Mouse (Mus musculus) midbrain, embryonic 16.5 days (tissue): Measurements from ENCODE around the gene Ccni. TPM values are rescaled to one million over a fixed set of nuclear protein-coding genes. Genes with fewer than 3 reads are reported as not detected.

ENCODE experiments used
- ATAC-seq: fragments of 200-750 bp; cut with Nextera tagmentation; 2 replicates; pipeline ENCODE4 v1.8.0; 2017; ENCODE audit warnings: moderate TSS enrichment
- H3K27ac ChIP-seq: fragments of 300-500 bp; sonication (generic); 2 replicates; pipeline ENCODE4 v1.5.1; 2014; ENCODE audit warnings: mild to moderate bottlenecking, low read length, mixed read lengths
- H3K27me3 ChIP-seq: fragments of 300-500 bp; sonication (generic); 2 replicates; pipeline ENCODE4 v1.6.1; 2014; ENCODE audit warnings: low read depth, low read length, mixed read lengths; ENCODE audit not compliant: control insufficient read depth, insufficient read depth
- H3K36me3 ChIP-seq: fragments of 300-500 bp; sonication (generic); 2 replicates; pipeline ENCODE4 v1.6.1; 2014; ENCODE audit warnings: mild to moderate bottlenecking, low read length, moderate library complexity, mixed read lengths; ENCODE audit not compliant: control insufficient read depth, insufficient read depth
- H3K4me1 ChIP-seq: fragments of 300-500 bp; sonication (generic); 2 replicates; pipeline ENCODE4 v1.6.1; 2014; ENCODE audit warnings: mild to moderate bottlenecking, low read length, mixed read lengths; ENCODE audit not compliant: control insufficient read depth, insufficient read depth
- H3K4me2 ChIP-seq: fragments of 300-500 bp; sonication (generic); 2 replicates; pipeline ENCODE4 v1.6.1; 2014; ENCODE audit warnings: mild to moderate bottlenecking, low read length, mixed read lengths
- H3K4me3 ChIP-seq: fragments of 300-500 bp; sonication (generic); 2 replicates; pipeline ENCODE4 v1.5.1; 2014; ENCODE audit warnings: low read depth, mild to moderate bottlenecking, low read length, moderate library complexity, mixed read lengths
- H3K9ac ChIP-seq: fragments of 300-500 bp; sonication (generic); 2 replicates; pipeline ENCODE4 v1.6.1; 2014; ENCODE audit warnings: low read depth, low read length, mixed read lengths
- H3K9me3 ChIP-seq: fragments of 300-500 bp; sonication (generic); replicated peaks from 2 replicates; pipeline ENCODE4 v1.6.1; 2014; ENCODE audit warnings: mild to moderate bottlenecking, low read length, mixed read lengths; ENCODE audit not compliant: control insufficient read depth, poor library complexity, severe bottlenecking
- WGBS: fragments of 180-500 bp; shearing (Covaris S2); extraction: QIAGEN DNeasy Blood & Tissue Kit; methylation state at CpG from one replicate; pipeline ENCODE4 v1.1.7; 2014; 5-methylcytosine and 5-hydroxymethylcytosine counted together
- polyA plus RNA-seq: library from polyadenylated mRNA; unstranded; fragments of >200 nt; fragmentation: Nextera tagmentation; extraction: Ambion mirVana; gene quantifications from 2 replicates; pipeline ENCODE4 v1.2.1, GENCODE M21; 2015

Ccni gene
- polyA plus RNA-seq = 135 and 140 TPM in 2 replicates

DNA sequence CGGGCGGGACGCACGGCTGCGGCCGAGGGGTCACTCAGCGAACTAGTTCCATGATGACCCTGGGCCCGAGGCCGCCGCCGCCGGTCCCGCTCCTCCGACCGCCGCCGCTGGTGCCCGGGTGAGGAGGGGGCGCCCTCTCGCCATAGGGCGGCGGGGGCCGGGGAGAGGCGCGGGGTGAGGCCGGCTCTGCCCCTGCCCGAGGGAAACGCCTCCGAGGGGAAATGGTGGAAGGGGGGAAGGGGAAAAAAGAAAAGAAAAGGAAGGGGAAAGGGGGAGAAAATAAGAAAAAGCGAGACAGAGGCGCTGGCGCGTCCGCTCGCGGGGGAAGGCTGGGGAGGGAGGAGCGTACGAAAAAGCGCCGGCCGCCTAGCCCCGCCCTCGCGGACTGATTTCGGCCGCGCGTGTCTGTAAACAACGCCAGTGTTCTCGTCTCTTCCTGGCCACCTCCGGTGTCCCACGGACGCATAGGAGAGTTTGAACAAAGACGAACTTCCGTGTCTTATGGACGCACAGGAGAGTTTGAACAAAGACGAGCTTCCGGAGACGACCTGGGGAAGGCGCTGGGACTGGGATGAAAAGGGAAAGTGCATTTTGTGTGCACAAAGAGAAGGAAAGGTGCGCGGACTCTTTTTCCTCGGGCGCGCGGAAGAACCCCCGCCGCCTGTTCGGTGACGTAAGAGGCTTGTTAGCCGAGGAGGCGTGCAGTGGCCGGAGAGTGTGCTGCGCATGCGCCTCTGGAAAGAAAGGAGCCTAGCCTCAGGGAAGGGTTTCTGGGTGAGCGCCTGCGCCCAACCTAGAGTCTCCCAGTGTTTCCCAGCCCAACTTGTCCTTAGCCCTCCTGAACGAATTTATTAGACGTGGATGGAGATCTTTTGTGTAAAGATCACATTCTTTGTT lies at the start of gene Ccni, which contains the start of gene 2010109A12Rik:
Ccni (minus strand) TSS at position 387 of the 897 bp plus-strand sequence.
2010109A12Rik (plus strand) TSS at position 410 of the 897 bp plus-strand sequence.
- Histone ChIP-seq H3K27me3 (no peaks in the 10 kb centered on the region), H3K4me1 (peaks cover 29% of the 10 kb centered on the region), H3K4me2 (peak within 1 kb of the TSS; percentile 87), H3K27ac (peak within 1 kb of the TSS; percentile 90), H3K4me3 (peak within 1 kb of the TSS; percentile 89), H3K9me3 (no peaks in the 10 kb centered on the region), H3K36me3 (no peaks in the 10 kb centered on the region), H3K9ac (peak within 1 kb of the TSS; percentile 93)
- peak; percentile 95 for ATAC-seq
- 0% methylated on average over 79 of the region's 79 CpGs for WGBS

DNA sequence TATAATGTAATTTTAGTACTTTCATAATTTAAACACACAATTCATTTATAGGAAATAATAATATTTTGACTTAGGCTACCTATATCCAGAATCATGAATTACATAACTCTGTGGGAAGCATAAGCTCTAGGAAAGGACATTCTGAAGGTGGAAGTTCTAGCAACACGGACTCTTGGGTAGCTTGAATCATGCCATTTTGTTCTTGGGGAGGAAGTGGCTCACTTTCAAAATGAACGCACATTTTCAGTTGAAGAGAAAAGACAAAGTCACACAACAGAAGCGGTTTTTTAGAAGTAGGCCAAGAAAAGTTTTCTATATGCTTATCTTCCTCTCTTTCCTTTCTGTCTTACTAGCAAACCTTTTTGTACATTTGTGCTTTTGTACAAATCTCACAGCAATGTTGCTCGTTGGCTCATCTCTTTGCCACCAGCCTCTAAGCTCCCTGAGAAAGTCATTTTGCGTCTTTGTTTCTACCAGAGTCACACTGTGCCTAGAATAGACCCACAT lies 49.5 kb upstream of the Ccni start:
- WGBS = 90% methylated on average over 5 of the region's 5 CpGs
- Histone ChIP-seq H3K9me3 (no peaks in the 10 kb centered on the region; the same call in 1 of the 2 replicates), H3K36me3 (no peaks in the 10 kb centered on the region), H3K4me2 (no peak overlapping the region), H3K27me3 (no peaks in the 10 kb centered on the region), H3K4me1 (no peaks in the 10 kb centered on the region), H3K4me3 (no peak overlapping the region), H3K9ac (no peak overlapping the region), H3K27ac (no peak overlapping the region)
- no peak for ATAC-seq

DNA sequence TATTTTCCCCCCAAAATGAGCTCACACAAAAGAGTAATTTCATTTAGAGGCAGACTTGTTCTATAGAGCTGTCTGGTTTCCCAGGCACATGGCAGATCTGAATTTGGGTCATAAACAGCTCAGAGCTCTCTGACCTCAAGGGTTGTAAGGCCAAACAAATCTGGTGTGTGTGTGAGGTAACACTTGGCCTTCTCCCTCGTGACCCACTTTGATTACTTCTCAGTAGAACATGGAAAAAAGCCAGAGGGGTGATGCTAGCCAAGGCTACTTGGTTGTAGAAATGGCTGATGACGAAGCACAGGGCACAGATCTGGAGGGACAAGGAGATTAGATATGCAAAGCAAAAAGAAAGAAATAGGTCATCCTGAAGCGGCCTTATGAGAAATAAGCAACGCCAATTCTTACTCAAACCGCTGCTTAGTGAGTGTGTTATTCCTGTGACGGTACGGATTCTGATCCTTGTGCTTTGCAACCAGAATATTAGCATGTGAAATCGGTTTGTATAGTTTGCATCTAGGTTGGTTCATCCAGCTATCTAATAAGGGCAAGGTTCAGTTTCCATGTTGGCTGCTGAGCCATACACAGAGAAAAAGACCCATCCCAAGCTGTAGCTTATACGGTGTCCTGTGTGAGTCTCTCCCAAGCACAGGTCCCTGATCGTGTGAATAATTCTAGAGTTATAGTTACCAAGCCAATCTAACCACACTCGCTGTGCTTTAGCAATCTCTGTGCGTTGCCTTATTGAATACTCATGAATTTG lies 44.9 kb upstream of the Ccni start:
- H3K27ac ChIP-seq = no peak overlapping the region
- no peaks in the 10 kb centered on the region for H3K4me1 ChIP-seq
- no peak overlapping the region for H3K4me2 ChIP-seq
- no peaks in the 10 kb centered on the region for H3K27me3 ChIP-seq
- ATAC-seq = no peak
- H3K4me3 ChIP-seq = no peak overlapping the region
- H3K9ac ChIP-seq = no peak overlapping the region
- 89% methylated on average over 12 of the region's 12 CpGs for WGBS
- H3K9me3 ChIP-seq = no peaks in the 10 kb centered on the region; the same call in 1 of the 2 replicates
- H3K36me3 ChIP-seq = no peaks in the 10 kb centered on the region

DNA sequence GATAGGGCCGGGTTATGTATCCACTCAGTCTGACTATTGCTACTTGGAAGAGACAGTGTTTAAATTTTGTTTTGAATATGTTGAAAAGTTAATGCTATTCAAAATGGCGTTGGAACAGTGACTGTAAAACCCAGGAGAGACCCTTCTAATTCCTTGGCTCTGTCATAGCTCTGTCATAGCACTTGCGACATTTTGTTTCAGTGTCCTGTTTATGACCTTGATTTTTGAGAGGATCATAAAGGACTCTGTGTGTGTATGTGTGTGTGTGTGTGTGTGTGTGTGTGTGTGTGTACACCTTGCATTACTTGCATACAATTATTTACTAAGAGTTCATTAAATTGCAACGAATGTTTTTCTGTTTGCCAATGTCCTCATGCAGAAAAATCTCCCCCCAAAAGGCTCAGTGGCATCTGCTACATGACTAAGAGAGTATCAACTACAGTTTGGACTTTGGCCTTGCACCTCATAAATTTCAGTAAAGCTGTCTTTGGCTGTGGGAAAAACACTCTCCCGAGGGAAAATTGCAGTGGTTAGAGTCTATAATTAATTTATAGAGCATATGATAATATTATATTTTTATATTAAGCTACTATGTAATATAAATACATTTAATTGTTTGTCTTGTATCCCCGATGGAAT lies 43.8 kb upstream of the Ccni start:
- 86% methylated on average over 6 of the region's 6 CpGs for WGBS
- H3K4me3 ChIP-seq = no peak overlapping the region
- no peak overlapping the region for H3K27ac ChIP-seq
- H3K36me3 ChIP-seq = no peaks in the 10 kb centered on the region
- no peaks in the 10 kb centered on the region; the same call in 1 of the 2 replicates for H3K9me3 ChIP-seq
- H3K4me2 ChIP-seq = no peak overlapping the region
- H3K4me1 ChIP-seq = no peaks in the 10 kb centered on the region
- no peaks in the 10 kb centered on the region for H3K27me3 ChIP-seq
- H3K9ac ChIP-seq = no peak overlapping the region
- ATAC-seq = no peak

DNA sequence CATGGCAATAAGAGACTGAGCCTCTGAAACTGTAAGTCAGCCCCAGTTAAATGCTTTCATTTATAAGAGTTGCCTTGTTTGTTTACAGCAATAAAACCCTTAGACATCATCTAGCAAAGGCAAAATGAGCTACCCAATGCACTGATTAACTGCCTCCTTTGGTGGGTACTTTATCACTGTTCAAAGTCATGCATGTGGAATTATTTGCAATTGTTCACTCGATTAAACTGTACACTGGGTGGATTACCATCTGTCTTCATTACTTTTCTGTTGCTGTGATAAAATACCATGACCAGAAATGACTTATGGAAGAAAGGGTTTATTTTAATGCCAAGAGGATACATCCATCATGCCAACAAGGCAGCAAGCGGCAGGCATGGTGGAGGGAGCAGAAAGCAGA lies 39.0 kb upstream of the Ccni start:
- Histone ChIP-seq H3K27ac (no peak overlapping the region), H3K9ac (no peak overlapping the region), H3K27me3 (no peaks in the 10 kb centered on the region), H3K4me2 (no peak overlapping the region), H3K36me3 (no peaks in the 10 kb centered on the region), H3K9me3 (no peaks in the 10 kb centered on the region), H3K4me3 (no peak overlapping the region), H3K4me1 (no peaks in the 10 kb centered on the region)
- WGBS = 76% methylated on average over 2 of the region's 2 CpGs
- no peak for ATAC-seq

DNA sequence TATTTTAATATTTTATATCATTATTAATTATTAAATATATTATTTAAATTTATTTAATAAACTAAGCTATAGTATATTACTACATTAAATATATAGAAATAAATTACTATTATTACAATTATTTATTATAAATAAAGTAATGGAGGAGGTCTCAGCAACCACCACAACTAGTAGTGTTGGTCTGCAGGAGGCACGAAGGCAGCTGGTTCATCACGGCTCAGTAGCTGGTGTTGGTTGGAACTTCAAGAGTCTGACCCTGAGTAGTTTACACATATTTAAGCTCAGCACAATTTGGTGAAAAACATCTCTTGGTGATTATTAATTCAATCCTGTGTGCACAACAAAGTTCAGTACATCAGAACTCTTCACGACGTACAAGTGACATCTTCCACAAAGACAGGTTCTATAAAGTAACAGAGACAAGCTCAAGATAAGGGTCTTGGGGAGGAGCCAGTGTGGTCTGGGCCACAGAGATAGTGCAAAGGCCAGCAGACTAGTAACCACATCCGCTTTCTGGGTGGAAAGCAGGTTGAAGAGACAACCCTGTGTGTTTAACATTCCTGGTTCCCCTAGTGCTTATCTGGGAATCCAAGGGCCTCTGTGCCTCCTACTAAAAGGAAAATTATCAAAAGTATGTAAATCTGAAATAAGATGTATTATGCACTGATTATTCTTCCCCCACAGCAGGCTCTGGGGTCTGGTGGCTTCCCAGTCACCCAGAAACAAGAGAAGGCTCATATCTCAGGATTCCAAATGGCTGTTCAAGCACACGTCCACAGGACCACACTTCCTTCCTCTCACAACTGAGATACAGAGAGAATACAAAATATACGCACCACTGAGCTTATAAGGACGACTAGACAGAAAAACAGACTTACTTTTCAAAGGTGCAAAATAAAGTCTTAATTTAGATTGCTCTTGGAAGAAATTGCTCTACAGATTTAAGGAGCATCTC lies 33.6 kb upstream of the Ccni start:
- ATAC-seq = no peak
- no peaks in the 10 kb centered on the region for H3K27me3 ChIP-seq
- H3K4me3 ChIP-seq = no peak overlapping the region
- H3K4me1 ChIP-seq = no peaks in the 10 kb centered on the region
- no peak overlapping the region for H3K9ac ChIP-seq
- no peaks in the 10 kb centered on the region for H3K36me3 ChIP-seq
- H3K4me2 ChIP-seq = no peak overlapping the region
- no peaks in the 10 kb centered on the region for H3K9me3 ChIP-seq
- no peak overlapping the region for H3K27ac ChIP-seq
- WGBS = 83% methylated on average over 8 of the region's 8 CpGs

DNA sequence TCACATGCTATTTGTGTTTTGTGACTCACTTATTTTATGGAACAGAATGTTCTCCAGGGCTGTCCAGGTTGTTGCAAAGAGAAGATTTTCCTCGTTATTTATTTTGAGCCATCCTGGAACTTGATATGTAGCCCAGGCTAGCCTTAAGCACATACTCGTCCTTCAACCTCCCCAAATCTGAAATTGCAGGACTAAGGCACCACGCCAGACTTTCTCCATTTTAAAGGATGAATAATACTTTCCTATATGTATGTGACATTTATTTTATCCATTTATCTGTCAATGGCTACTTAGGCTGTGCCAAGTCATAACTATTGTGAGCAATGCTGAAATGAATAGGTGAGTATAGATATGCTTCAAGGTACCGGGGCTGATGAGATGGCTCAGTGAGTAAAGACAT lies 30.2 kb upstream of the Ccni start:
- no peak overlapping the region for H3K4me2 ChIP-seq
- H3K36me3 ChIP-seq = no peaks in the 10 kb centered on the region
- H3K4me3 ChIP-seq = no peak overlapping the region
- no peak overlapping the region for H3K27ac ChIP-seq
- no peak overlapping the region for H3K9ac ChIP-seq
- no peaks in the 10 kb centered on the region for H3K27me3 ChIP-seq
- no peak for ATAC-seq
- H3K4me1 ChIP-seq = no peaks in the 10 kb centered on the region
- 89% methylated on average over 4 of the region's 4 CpGs for WGBS
- H3K9me3 ChIP-seq = no peaks in the 10 kb centered on the region

DNA sequence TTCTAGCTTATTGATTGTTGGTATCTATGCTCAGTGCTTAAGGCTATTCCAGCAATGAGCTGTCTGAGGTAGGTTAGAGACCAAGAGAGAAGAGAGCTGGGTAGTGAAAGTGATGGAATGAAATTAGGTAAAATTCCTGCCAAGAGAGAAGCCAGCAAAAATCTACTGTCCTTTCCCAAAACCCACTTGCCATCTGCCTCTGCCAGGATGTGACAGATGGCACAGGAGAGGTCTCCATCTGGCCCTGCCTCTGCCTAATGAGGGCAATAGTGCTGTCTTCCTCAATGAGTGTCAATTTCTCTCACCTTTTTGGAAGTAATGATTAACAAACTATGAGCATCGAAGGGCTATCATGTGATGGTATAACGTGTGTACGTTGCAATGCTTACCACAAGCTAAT lies 29.6 kb upstream of the Ccni start:
- H3K9me3 ChIP-seq = no peaks in the 10 kb centered on the region
- H3K27ac ChIP-seq = no peak overlapping the region
- H3K4me1 ChIP-seq = no peaks in the 10 kb centered on the region
- no peaks in the 10 kb centered on the region for H3K27me3 ChIP-seq
- H3K36me3 ChIP-seq = no peaks in the 10 kb centered on the region
- H3K4me3 ChIP-seq = no peak overlapping the region
- 66% methylated on average over 3 of the region's 3 CpGs for WGBS
- H3K9ac ChIP-seq = no peak overlapping the region
- H3K4me2 ChIP-seq = no peak overlapping the region
- no peak for ATAC-seq
